Mouse (Mus musculus): ENCODE results near the gene Selenok. TPM values are rescaled to one million over a fixed set of nuclear protein-coding genes. Genes with fewer than 3 reads are reported as not detected.

Gene Selenok
- total RNA-seq (2021), result 100 to 1,000 TPM; 136 to 149 TPM
- long read RNA-seq, experiment 1, transcript Selenok-201 (5 exons, 1,678 nt), result major isoform, 180 of 188 reads
- long read RNA-seq, experiment 1, partial matches to known transcripts, result 4 of 188 reads
- long read RNA-seq, experiment 1, other reads (novel, unspliced or antisense), result 4 of 188 reads
- long read RNA-seq, experiment 2, transcript Selenok-201 (5 exons, 1,678 nt), result major isoform, 393 of 404 reads
- long read RNA-seq, experiment 2, partial matches to known transcripts, result 6 of 404 reads
- long read RNA-seq, experiment 2, other reads (novel, unspliced or antisense), result 5 of 404 reads

- DNase-seq (ENCODE audit: low spot score in 2 of 2), result peak; percentile 92 to 99
These were observed at the start of gene Selenok for GRCm38 (mm10) chr14:29968075-29968821. Gene Selenok (plus strand): TSS chr14:29968308.

- DNase-seq (ENCODE audit: low spot score in 2 of 2), result no peak
These were observed 39.1 kb upstream of the Selenok start for GRCm38 (mm10) chr14:29928966-29929365.

- DNase-seq (ENCODE audit: low spot score in 2 of 2), result no peak
These were observed 32.6 kb upstream of the Selenok start for GRCm38 (mm10) chr14:29935516-29935915.

- peak in 1 of 2 experiments; percentile 47 for DNase-seq (ENCODE audit: low spot score in 2 of 2)
These were observed 30.6 kb upstream of the Selenok start for GRCm38 (mm10) chr14:29937466-29937865.

GRCm38 (mm10) chr14:29939600-29940312 lies 28.4 kb upstream of the Selenok start:
- DNase-seq (ENCODE audit: low spot score in 2 of 2), result no peak

- DNase-seq (ENCODE audit: low spot score in 2 of 2), result no peak
These were observed 27.7 kb upstream of the Selenok start for GRCm38 (mm10) chr14:29940313-29940812.

GRCm38 (mm10) chr14:29940877-29941276 lies 27.2 kb upstream of the Selenok start:
- peak; percentile 58 to 80 for DNase-seq (ENCODE audit: low spot score in 2 of 2)

- DNase-seq (ENCODE audit: low spot score in 2 of 2), result no peak
These were observed 21.3 kb upstream of the Selenok start for GRCm38 (mm10) chr14:29946761-29947309.

GRCm38 (mm10) chr14:29950805-29951204 lies 17.3 kb upstream of the Selenok start:
- no peak for DNase-seq (ENCODE audit: low spot score in 2 of 2)

- no peak for DNase-seq (ENCODE audit: low spot score in 2 of 2)
These were observed 10.7 kb upstream of the Selenok start for GRCm38 (mm10) chr14:29957393-29957792.

GRCm38 (mm10) chr14:29967611-29968010 lies 497 bp upstream of the Selenok start:
- no peak for DNase-seq (ENCODE audit: low spot score in 2 of 2)

GRCm38 (mm10) chr14:29971446-29971845 lies 3.3 kb downstream of the Selenok start:
- DNase-seq (ENCODE audit: low spot score in 2 of 2), result no peak

GRCm38 (mm10) chr14:29971993-29972392 lies 3.9 kb downstream of the Selenok start:
- no peak for DNase-seq (ENCODE audit: low spot score in 2 of 2)

GRCm38 (mm10) chr14:29976927-29977326 lies 8.8 kb downstream of the Selenok start:
- no peak for DNase-seq (ENCODE audit: low spot score in 2 of 2)

- DNase-seq (ENCODE audit: low spot score in 2 of 2), result peak; percentile 92 to 94
These were observed 10.4 kb downstream of the Selenok start, which contains the start of gene Actr8 for GRCm38 (mm10) chr14:29978254-29979204. Gene Actr8 (plus strand): TSS chr14:29978337.

GRCm38 (mm10) chr14:29980447-29981205 lies 12.5 kb downstream of the Selenok start:
- DNase-seq (ENCODE audit: low spot score in 2 of 2), result no peak

- DNase-seq (ENCODE audit: low spot score in 2 of 2), result no peak
These were observed 18.0 kb downstream of the Selenok start for GRCm38 (mm10) chr14:29986096-29986495.

- DNase-seq (ENCODE audit: low spot score in 2 of 2), result no peak
These were observed 19.2 kb downstream of the Selenok start for GRCm38 (mm10) chr14:29987276-29987675.

GRCm38 (mm10) chr14:29987739-29988138 lies 19.6 kb downstream of the Selenok start:
- no peak for DNase-seq (ENCODE audit: low spot score in 2 of 2)

Measured in layer of hippocampus, postnatal 14 days (tissue).